Mouse (Mus musculus) heart, postnatal 10 days (tissue): ENCODE measurements around the gene Olfr1309. TPM values are rescaled to one million over a fixed set of nuclear protein-coding genes. Genes with fewer than 3 reads are reported as not detected.
"Not testable (repeated sequence)": the region's sequence is repeated elsewhere in the genome, so short reads cannot be mapped to it uniquely, and the experiment has no call there.

Experiments
- DNase-seq, 2 experiments: peaks; one replicate each; pipeline ENCODE4 v3.0.0; 2021
- intact Hi-C: fragments of 180-260 bp; cut with DNase I; formaldehyde crosslinking; loops from one replicate; pipeline ENCODE4 v1.15.1; 2025
- total RNA-seq, 2 experiments: library from RNA; stranded (reverse); gene quantifications; 2 replicates each; pipeline ENCODE4 v1.2.3; 2021

The Olfr1309 gene
- not detected for total RNA-seq

DNA sequence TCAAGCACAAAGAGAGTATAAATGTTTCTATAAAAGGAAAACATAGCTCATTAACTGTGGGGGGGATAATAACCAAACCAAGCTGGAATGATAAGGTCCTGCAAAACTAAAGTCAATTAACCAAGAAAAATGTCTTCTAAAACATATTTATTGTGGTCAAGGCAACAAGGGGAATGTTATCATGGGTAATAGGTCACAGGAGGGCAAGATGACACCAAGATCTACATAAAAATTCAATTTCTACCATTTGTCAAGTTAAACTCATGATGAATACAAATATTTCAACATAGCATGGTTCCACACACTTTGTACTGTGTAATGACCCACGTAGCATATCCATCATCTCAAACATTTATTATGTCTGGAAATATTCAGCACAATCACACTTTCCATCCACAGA is at the start of gene Olfr1309:
Gene Olfr1309 (minus strand): TSS at position 101 of the 400 bp plus-strand sequence.
- intact Hi-C loops = no loop called here
- DNase-seq = no peak

GRCm38 (mm10) chr2:112026971-112027370 is 36.9 kb upstream of the Olfr1309 start:
- intact Hi-C loops = not testable (repeated sequence)

DNA sequence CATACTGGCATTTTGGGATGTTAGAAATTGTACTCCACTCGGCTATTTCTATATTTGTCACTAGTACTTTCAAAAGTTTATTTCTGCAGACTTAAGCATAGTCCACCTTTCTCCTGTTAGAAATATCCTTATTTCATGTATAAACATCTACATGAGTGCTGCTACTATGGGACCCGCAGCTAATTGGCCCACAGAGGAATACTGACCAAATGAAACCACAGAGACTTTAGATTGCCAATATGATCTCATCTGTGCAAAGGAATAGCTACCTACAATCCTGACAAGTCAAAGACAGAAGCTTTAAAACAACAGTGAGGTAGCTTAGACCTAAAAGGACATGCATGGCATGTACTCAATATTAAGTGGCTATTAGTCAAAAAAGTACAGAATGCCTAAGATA is 34.2 kb upstream of the Olfr1309 start, which contains the start of gene Olfr1311:
Gene Olfr1311 (minus strand): TSS at position 101 of the 400 bp plus-strand sequence.
- intact Hi-C loops = no loop called here
- DNase-seq = no peak

More at GRCm38 (mm10) chr2:112026971-112027370, 36.9 kb upstream of the Olfr1309 start:
- DNase-seq = not testable (repeated sequence)

DNA sequence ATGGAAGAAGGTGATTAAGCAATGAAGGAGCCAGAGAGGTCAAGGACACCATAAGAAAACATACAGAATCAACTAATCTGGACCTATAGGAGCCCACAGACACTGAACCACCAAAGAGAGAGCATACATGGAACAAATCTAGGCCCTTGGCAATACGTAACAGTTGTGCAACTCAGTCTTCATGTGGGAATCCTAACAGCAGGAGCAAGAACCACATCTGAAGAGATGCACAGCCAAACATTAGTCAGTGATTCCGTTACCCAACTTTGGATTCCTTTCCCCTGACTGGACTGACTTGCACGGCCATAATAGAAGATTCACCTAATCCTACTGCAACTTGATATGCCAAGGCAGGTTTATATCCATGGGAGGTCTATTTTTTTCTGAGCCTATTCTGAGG is 24.8 kb upstream of the Olfr1309 start:
- no peak for DNase-seq
- intact Hi-C loops = no loop called here

DNA sequence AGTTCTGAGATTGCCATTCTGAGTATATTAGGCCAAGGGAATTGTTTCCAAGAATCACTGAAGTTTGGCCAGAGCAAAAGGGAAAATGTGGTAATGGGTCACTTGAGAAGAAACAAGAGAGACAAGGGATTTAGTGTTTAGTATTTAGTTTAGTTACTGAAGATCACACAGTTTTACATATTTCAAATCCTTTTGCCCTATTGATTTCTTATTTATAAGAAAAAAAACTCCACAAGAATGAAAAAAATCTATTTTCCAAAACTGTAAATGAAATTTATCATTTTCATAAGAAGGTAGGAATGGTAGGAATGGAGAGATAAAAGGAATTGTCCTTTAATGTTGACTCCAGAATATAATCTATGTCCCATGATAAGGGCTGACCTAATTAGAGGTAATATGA is 22.5 kb upstream of the Olfr1309 start, which contains the start of gene Olfr1310:
Gene Olfr1310 (minus strand): TSS at position 101 of the 400 bp plus-strand sequence.
- intact Hi-C loops = no loop called here
- DNase-seq = no peak

DNA sequence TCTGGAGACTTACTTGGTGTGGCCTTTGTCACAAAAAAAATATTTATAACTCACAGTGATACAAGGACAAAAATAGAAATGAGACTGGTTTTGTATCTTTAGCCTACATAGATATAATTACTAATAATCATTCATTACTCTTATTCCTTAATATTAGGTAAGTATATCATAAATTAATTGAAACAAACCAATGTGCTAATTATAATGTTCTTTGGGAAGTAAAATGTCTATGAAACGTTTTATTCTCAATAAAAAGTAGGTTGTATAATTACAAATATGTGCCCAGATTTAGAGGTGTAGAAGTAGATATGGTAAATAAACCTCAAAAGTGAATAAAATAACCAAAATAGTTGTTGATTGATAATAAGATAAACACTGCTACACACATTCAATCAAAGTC is 25.2 kb downstream of the Olfr1309 start, which contains the start of gene Olfr1308:
Gene Olfr1308 (minus strand): TSS at position 101 of the 400 bp plus-strand sequence.
- no peak for DNase-seq
- intact Hi-C loops = no loop called here

GRCm38 (mm10) chr2:111949340-111949739 is 40.7 kb downstream of the Olfr1309 start, which contains the start of gene Olfr1307:
Olfr1307 (minus strand) TSS chr2:111949440.
- DNase-seq = no peak
- intact Hi-C loops = no loop called here

Other genes starting within 250 kb of the Olfr1309 start
- not detected for gene Olfr1301, start 239.3 kb downstream of the Olfr1309 start, total RNA-seq
- gene Olfr1302, start 212.9 kb downstream of the Olfr1309 start, total RNA-seq = not detected
- gene Olfr1303, start 169.9 kb downstream of the Olfr1309 start, total RNA-seq = not detected
- gene Olfr1305, start 113.1 kb downstream of the Olfr1309 start, total RNA-seq = not detected
- gene Olfr1306, start 74.0 kb downstream of the Olfr1309 start, total RNA-seq = not detected
- gene Olfr1307, start 40.8 kb downstream of the Olfr1309 start, total RNA-seq = under 1 TPM in 1 of 2 experiments, not detected in 1; 0.02 TPM
- gene Olfr1308, start 25.3 kb downstream of the Olfr1309 start, total RNA-seq = not detected
- not detected for gene Olfr1310, start 22.4 kb upstream of the Olfr1309 start, total RNA-seq
- not detected for gene Olfr1311, start 34.1 kb upstream of the Olfr1309 start, total RNA-seq
- gene Olfr1312, start 60.0 kb upstream of the Olfr1309 start, total RNA-seq = not detected
- not detected for gene Olfr1313, start 87.6 kb upstream of the Olfr1309 start, total RNA-seq
- gene Olfr1314, start 106.5 kb upstream of the Olfr1309 start, total RNA-seq = not detected
- not detected for gene Olfr1315-ps1, start 125.2 kb upstream of the Olfr1309 start, total RNA-seq
- not detected for gene Olfr1316, start 144.7 kb upstream of the Olfr1309 start, total RNA-seq
- not detected for gene Olfr1317, start 150.0 kb upstream of the Olfr1309 start, total RNA-seq
- not detected for gene Olfr1318, start 163.9 kb upstream of the Olfr1309 start, total RNA-seq
- gene Lpcat4, start 249.2 kb upstream of the Olfr1309 start, total RNA-seq = 1 to 10 TPM; 5.8 to 6.0 TPM